Mouse (Mus musculus) embryo, embryonic 9.5 days (tissue): ENCODE measurements at regions not wholly inside any gene's neighbourhood (a gene's known extent, or its start where the extent isn't known, plus 50 kb on each side); places are given as distances from the start of the nearest gene placed in this dataset.
A peak's percentile ranks its signal among the peaks of the same experiment; 100 is the strongest.

Experiments
- DNase-seq: peaks from one replicate; pipeline ENCODE4 v3.0.0-alpha.2; 2017; ENCODE audit errors: extremely low spot score

- DNase-seq: no peak
These were observed 246.0 kb downstream of the Cd83 start for GRCm38 (mm10) chr13:44030590-44030989.

- no peak for DNase-seq
These were observed 253.3 kb downstream of the Cd83 start for GRCm38 (mm10) chr13:44037774-44038294.

- no peak for DNase-seq
These were observed 253.7 kb downstream of the Cd83 start for GRCm38 (mm10) chr13:44038322-44038721.

- DNase-seq: no peak
These were observed 256.1 kb downstream of the Cd83 start for GRCm38 (mm10) chr13:44040640-44041039.

DNA sequence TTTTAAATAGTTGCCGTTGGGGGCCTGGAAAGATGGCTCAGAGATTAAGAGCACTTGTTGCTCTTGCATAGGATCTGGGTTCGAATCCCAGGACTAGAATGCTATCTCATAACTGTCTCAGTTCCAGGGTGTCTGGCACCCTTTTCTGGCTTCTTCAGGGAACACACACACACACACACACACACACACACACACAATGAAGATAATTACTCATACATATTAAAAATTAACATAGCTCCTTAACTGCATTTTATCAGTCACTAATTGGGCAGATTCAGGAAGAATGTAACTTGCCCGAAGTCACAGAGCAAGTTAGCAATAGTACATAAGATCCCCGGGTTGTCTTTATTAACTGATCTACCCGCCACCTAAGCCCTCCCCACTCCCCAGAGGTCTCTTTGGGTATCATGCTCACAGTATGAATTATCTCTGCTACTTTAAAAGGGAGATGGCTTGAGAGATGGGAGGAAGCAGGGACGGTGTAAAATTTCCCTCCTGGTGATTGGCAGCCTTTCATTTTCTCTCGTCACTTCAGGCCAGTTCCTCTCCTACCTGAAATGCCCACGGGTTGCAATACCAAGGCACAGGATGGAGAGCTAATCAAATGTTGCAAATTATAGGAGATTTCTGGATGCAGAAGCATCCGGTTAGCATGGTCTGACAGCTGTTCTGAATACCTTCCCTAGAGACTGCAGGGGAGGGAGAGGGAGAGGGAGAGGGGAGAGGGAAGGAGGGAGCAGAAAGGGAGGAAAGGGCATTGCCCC, 258.3 kb downstream of the Cd83 start:
- no peak for DNase-seq

DNA sequence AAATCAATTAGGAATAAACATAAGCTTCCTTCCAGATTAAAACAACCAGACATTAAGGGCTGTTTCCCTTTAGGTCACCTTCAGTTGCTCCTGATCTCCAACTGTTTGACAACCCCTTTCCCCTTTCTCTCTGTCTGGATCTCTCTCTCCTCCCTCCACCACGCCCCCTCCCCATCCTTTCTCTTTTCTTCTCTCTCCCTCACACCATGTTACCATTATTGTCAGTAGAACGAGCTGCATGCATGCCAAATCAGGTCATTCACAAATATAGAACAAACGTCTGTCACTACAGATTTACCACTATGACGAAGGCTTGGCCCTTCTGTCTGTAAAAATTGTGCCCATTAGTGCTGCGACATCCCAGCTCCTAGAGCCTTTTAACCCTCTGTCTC, 258.9 kb downstream of the Cd83 start:
- DNase-seq: peak; percentile 54

GRCm38 (mm10) chr13:44044546-44045216, 260.1 kb downstream of the Cd83 start:
- no peak for DNase-seq

DNA sequence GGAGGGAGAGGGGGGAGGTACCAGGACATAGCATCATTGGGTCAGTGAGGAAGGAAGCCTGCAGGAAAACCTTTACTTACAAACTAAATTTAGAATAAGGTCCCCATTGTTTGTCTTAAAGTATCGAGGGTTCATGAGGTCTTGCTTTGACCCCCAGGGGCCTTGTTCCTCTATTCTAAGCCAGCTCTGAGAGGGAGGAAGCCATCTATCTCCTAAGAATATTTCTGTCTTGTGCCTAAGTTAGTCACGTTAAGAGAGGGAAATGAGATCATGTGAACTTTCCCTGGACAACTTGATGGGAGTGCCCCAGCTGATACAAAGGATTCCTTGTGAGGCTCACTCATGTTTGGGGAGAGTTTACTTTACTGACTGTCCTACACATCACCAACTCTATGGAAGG, 261.9 kb downstream of the Cd83 start:
- no peak for DNase-seq

GRCm38 (mm10) chr13:44054157-44054556, 269.6 kb downstream of the Cd83 start:
- DNase-seq: no peak

DNA sequence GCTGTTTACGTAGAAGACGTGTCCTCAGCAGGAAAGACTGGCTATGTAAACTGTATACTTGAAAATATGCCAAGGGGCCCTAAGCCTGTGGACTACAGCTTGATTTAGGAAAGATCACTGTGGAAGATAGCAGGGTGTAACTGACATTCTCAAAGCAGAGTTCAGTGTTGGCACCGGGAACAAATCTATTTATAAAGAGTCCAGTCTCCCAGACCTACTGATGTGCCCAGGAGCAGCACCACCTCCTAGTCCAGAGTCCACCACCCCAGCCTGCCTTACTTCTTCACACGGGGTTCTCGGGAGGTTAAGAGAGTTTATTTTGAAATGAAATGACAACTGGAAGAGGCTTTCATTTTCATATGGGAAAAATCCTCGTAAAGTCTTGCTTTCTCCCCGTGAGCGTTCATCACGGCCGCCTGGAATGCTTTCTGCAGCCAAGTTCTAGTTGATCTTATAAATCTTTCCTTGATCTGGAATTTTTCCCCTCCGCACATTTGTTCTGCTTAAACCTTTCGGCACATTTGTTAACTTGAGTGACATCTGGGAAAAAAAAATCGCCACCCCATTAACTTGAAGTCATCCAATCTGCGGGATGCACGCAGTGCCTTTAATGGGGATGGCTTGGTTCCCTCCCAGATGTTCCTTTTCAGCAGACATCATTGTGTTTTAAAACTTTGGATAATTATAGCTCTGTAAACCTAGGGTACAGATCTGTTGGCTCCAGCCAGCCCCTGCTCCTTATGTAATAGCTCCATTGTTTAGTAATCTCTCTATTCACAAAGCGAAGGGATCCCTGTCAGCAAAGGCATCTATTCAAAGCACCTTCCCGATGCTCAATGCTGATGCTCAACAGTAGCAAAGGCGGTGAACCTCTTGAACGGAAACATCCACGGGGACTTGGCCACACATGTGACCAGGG, 271.3 kb downstream of the Cd83 start:
- no peak for DNase-seq

DNA sequence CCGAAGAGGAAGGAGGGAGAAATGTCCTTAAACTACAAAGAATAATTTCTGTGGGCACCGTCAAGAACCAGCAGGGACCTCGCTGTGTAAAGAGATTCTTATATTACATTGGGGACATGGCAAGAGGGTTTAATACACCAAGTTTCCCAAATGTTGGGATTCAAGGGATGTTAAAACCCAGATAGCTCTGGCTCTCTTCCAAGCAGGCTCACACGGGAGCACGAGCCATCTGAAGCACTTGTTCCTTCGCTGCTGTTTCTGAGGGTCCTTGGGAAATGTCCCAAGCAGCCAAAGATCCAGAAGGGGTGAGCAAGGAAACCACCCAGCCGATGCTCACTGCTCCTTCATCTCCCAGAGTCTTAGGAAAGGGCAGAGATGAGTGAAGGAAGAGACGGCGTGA, 272.1 kb downstream of the Cd83 start:
- DNase-seq: no peak

GRCm38 (mm10) chr13:44057542-44057941, 273.0 kb downstream of the Cd83 start:
- DNase-seq: no peak

- no peak for DNase-seq
These were observed 273.7 kb downstream of the Cd83 start for GRCm38 (mm10) chr13:44058277-44058676.

GRCm38 (mm10) chr13:44059436-44059835, 274.9 kb downstream of the Cd83 start:
- DNase-seq: no peak

DNA sequence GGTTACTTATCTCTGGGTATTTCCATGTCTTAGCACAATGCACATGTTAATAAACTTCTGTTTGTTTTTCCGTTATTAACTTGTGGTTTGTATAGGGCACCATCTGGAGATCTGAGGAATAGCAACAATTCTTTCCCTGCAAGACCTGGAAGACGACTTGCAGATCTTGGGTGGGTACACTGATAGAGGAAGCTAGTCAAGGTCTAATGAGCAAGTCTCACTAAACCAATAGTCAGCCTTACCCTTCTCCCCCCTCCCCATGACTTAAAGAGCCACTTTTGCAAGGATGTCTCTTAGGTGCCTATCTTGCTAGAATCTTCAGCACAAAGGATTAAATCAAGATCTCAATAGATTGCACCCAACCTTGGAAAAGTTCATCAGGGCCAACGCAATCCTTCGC, 276.7 kb downstream of the Cd83 start:
- no peak for DNase-seq

GRCm38 (mm10) chr13:44061721-44062300, 277.2 kb downstream of the Cd83 start:
- peak; percentile 5 for DNase-seq

DNA sequence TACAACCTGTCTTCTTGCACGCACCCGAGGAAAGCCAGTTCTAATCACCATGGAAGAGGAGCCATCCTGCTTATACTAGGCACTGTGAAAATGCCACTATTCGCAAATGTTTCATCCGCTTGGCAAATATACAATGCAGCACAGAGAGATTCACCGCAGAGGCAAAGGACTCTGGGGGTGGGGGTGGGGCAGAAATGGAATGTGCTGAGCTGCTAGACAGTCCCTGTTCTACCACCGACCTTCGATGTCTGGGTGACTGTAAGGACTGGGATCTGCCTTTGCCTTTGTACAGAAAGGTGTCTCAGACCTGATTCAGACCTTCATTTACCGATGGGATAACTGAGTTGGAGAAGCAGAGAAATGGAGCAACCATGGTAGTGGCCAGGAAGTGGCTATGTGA, 278.7 kb downstream of the Cd83 start:
- DNase-seq: no peak

GRCm38 (mm10) chr13:44064026-44064425, 279.5 kb downstream of the Cd83 start:
- DNase-seq: no peak

DNA sequence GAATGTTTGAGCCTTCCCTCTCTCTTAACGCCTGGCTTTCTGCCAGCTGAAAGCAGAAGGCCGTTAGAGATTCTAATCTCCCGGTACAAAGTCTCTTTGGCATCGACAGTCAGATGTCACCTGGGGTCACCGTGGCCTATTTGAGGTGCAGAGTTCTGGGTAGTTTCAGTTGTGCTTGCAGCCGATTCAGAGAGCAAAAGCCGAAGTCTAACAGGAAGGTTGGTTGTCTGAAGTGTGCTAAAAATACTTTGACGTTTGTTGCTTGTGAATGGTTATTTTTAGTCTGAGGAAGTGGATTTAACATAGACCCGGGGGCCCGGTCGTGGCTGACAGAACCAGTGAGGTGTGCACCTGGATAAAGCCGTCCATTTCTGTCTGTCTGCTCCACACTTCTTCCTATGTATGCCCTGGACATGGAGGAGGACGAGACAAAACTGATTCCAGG, 281.2 kb downstream of the Cd83 start:
- no peak for DNase-seq

- no peak for DNase-seq
These were observed 282.7 kb downstream of the Cd83 start for GRCm38 (mm10) chr13:44067244-44067643.

GRCm38 (mm10) chr13:44068951-44069350, 284.4 kb downstream of the Cd83 start:
- DNase-seq: no peak

GRCm38 (mm10) chr13:44073122-44073521, 288.5 kb downstream of the Cd83 start:
- DNase-seq: no peak
